Mouse (Mus musculus) naive thymus-derived CD4-positive, alpha-beta T cell, adult 2 months (primary cell): ENCODE results near the gene Nkx6-2.

Experiments used
- DNase-seq: peaks from one replicate; pipeline ENCODE4 v3.0.0-alpha.2; 2011; ENCODE audit warnings: low read depth

Gene Nkx6-2

GRCm38 (mm10) chr7:139582595-139582994 lies at the start of gene Nkx6-2:
Gene Nkx6-2 (minus strand): TSS chr7:139582797.
- no peak for DNase-seq

GRCm38 (mm10) chr7:139625156-139625555 lies 42.6 kb upstream of the Nkx6-2 start:
- DNase-seq, result no peak

- no peak for DNase-seq
Observed at GRCm38 (mm10) chr7:139622568-139622967, 40.0 kb upstream of the Nkx6-2 start.

GRCm38 (mm10) chr7:139615767-139616766 lies 33.5 kb upstream of the Nkx6-2 start:
- DNase-seq, result peak; percentile 45

GRCm38 (mm10) chr7:139610328-139610727 lies 27.7 kb upstream of the Nkx6-2 start:
- DNase-seq, result no peak

DNA sequence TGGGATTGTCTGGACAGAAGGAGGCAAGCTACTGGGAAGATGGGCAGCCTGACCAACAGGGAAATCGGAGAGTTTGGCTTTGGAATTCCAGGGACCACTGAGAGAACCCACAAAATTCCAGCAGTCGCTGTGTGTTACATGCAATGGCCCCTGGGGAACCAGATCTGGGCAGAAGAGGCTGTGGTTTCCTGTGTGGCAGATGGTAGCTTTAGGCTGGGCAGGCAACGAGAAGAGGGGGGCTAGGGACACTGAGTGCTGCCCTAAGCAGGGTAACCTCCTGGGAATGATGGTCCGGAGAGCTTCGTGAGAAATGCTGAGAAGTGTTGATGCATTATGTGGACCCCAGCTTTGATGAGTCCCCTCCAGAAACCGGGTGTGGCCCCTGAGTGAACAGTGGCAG lies 13.3 kb upstream of the Nkx6-2 start:
- DNase-seq, result no peak

GRCm38 (mm10) chr7:139595311-139595710 lies 12.7 kb upstream of the Nkx6-2 start:
- no peak for DNase-seq

- DNase-seq, result no peak
Observed at GRCm38 (mm10) chr7:139591311-139591710, 8.7 kb upstream of the Nkx6-2 start.

GRCm38 (mm10) chr7:139590302-139590701 lies 7.7 kb upstream of the Nkx6-2 start:
- DNase-seq, result peak; percentile 12

GRCm38 (mm10) chr7:139587919-139588318 lies 5.3 kb upstream of the Nkx6-2 start:
- no peak for DNase-seq

DNA sequence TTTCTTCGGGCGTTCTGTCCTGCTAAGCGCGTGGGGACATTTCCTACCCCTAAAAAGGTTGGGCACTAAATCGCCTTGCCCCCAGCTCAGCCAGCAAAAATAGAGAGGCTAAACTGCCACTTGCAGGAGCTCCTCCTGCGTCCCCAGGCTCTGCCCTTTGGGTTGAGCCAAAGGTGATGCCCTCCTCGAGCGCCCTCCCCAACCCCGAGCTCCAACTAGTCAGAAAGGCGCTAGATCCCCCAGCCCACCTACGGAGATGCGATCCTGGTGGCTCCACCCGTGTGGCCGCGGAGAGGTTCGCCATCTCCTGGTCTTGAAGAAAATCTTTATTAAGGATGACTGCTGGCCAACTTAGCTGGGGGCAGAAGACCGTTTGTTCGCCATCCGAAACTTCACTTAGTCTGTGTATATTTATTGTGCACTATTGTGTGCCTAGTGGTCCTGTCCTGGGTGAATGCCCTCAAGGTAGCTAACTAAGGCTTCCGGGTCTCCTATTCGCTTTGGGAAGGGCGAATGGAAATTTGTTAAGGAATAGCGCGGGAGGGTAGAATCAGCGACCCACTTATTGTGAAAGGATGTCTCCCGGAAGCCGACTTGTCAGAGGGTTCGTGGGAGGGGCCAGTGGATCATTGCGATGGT lies 2.7 kb upstream of the Nkx6-2 start:
- DNase-seq, result no peak

- no peak for DNase-seq
Observed at GRCm38 (mm10) chr7:139584221-139585175, 1.9 kb upstream of the Nkx6-2 start.

DNA sequence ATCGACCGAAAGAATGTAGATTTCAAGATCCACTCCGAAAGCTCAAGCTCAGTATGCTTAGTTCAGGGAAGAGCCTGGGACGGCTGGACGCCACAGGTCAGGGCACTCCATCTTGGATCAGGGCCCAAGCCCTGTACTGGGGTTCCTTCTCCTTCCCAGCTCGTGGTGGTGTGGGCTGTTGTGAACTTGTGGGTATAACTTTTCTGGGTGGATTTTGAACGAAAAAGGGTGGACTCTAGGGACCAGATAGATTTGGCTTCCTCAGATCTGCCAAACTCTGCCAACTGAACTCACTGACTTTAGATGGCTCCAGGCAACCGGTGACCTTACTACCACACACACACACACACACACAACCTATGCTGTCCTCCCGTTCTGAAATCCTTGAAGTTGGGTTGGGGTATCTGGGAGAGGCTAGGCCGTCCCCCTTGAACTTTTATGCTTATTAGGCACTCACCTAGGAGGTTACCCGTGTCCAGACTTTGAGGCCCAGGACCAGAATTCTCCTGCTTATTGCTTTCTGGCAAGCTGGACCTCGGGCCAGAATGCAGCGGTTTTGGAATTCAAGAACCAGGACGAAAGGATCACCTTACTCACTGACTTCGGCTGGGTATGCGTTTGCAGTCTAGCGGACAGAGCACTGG lies 619 bp upstream of the Nkx6-2 start:
- no peak for DNase-seq

GRCm38 (mm10) chr7:139581801-139582571 lies 611 bp downstream of the Nkx6-2 start:
- no peak for DNase-seq

DNA sequence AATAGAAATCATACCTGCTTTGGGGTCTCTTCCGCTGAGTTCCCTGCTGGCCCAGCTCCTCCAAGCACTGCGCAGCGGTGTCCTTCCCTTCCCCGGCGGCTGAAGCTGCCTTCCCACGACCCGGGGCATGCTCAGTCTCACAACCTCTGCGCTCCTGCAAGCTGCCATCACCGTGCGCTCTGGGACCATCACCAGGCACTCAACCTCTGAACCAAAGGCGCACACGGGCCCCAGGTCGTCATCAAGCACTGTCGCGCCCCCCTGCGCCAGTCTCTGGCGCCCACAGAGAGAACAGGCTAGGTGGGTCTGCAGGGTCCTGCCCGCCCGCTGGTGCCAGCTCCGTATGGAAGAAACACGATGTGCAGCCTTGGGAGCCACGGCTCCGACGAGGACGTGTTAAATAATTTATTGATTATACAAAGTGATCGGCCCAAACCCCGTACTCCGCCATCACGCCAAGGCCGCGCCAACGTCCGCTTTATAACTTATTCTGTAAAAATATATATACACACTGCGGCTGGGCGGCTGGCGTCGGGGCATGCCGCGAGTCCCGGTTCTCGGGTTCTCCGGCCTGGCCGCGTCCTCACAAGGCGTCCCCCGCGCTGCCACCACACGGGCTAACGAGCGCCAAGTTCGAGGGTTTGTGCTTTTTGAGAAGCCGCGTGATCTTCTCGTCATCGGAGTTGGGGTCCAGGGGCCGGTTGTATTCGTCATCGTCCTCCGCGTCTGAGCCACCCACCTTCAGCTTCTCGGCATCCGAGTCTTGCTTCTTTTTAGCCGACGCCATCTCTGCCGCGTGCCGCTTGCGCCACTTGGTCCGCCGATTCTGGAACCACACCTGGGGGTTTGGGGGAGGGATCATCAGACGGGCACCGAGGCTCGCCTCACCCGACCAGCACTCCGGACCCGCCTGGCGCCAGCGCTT lies 1.5 kb downstream of the Nkx6-2 start:
- no peak for DNase-seq

GRCm38 (mm10) chr7:139579261-139579905 lies 3.2 kb downstream of the Nkx6-2 start:
- DNase-seq, result no peak

DNA sequence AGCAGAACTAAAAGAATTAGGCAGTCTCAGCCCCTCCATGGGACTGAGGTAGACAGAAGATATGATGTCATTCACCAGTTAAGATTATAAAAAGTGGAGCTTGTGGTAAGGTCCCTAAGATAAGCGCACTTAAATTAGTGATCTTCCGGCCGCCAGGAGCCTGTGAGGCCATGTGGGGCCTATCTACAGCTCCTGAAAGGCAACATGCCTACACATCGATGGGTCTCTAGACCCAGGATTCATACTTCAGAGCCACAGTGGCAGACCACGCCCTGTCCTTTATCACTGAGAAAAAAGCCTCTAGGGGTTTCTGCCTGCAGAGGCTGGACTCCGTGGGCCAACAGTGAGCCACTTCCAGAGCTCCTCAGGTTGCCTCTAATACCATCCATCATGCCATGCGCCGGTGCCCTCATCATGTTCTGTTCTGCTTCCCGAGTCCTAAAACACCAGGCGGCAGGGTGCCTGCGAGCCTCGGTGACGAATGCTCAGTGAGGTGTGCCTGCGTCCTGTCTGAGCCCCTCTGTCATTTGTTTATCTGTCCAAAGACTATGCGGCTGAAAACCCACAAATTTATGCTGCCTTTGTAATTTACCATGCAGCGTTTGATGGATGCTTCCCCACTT lies 6.4 kb downstream of the Nkx6-2 start:
- DNase-seq, result no peak

GRCm38 (mm10) chr7:139572665-139573064 lies 9.9 kb downstream of the Nkx6-2 start:
- no peak for DNase-seq

GRCm38 (mm10) chr7:139570788-139571187 lies 11.8 kb downstream of the Nkx6-2 start:
- no peak for DNase-seq
